Mouse (Mus musculus) ES-E14 (cell line): ENCODE measurements at regions not wholly inside any gene's neighbourhood (a gene's known extent, or its start where the extent isn't known, plus 50 kb on each side); places are given as distances from the start of the nearest gene placed in this dataset.

Experiments
- CHD2 ChIP-seq: IDR thresholded peaks from 2 replicates; pipeline ENCODE4 v1.6.1; 2014; ENCODE audit warnings: mild to moderate bottlenecking, low read depth, low read length, inconsistent platforms
- HCFC1 ChIP-seq: IDR thresholded peaks from 2 replicates; pipeline ENCODE4 v1.6.1; 2012; ENCODE audit warnings: low read length, inconsistent platforms, borderline replicate concordance; ENCODE audit not compliant: insufficient read depth
- MAFK ChIP-seq: IDR thresholded peaks from 2 replicates; pipeline ENCODE4 v1.6.1; 2014; ENCODE audit warnings: mild to moderate bottlenecking, low read depth, low read length, inconsistent platforms; ENCODE audit not compliant: insufficient read depth
- ZC3H11A ChIP-seq: IDR thresholded peaks from 2 replicates; pipeline ENCODE4 v1.6.1; 2012; ENCODE audit warnings: low read depth, mild to moderate bottlenecking, inconsistent platforms, low read length, borderline replicate concordance
- ZNF384 ChIP-seq: IDR thresholded peaks from 2 replicates; pipeline ENCODE4 v1.6.1; 2012; ENCODE audit warnings: low read depth, low read length, inconsistent platforms

DNA sequence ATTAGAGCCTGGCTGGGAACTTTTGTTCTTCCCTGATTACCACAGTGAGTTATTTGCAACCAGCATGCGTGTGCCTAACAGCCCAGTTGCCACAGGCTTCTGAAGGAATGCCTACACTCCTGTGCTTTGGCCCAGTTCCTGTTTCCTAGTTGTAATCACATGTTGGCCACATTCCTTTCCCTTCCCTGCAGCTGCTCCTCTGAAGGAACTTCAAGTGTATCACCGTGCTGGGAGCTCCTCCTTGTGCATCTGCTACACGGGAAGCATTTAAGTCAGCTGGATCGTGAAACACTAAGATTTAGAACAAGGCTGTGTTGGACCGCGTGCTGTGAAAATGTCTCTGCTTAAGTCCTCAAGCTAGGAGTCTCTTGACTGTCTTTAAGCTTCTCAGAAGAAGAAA, 302.3 kb upstream of the Cntn5 start:
- TF ChIP-seq CHD2 (no peak), ZC3H11A (no peak), HCFC1 (no peak), ZNF384 (no peak), MAFK (no peak)
